Mouse (Mus musculus) c-Kit-positive CD71-positive TER-119-positive erythroid progenitor cells, embryonic 14.5 days (primary cell): ENCODE results near the gene Gpr88.

ENCODE experiments used
- DNase-seq: peaks from one replicate; pipeline ENCODE4 v3.0.0-alpha.2; 2013; ENCODE audit warnings: low spot score

Gpr88 gene

DNA sequence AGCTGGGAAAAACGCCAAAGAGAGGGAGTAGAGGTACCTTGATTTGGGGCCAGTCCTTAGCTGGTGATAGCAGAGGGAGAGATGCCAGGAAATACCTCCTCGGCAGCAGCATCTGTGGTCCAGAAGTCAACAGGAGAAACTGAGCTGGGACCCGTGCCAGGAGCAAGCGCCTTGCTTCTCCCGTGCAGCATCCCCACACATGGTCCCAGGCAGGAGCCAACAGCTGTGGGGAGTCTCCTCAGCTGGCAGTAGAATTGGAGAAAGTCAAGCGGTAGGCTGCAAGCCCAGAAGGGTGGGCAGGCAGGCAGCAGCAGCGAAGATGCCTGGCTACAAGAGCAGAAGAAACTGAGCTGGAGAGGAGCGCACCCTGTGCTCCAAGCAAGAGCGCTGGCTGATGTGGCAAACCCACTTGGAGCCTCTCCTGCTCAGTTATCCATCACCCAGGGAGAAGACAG lies at the start of gene Gpr88:
Gene Gpr88 (minus strand): TSS at position 427 of the 455 bp plus-strand sequence.
- DNase-seq, result no peak

GRCm38 (mm10) chr3:116302581-116302980 lies 49.3 kb upstream of the Gpr88 start:
- no peak for DNase-seq

- DNase-seq, result no peak
These were observed 48.5 kb upstream of the Gpr88 start for GRCm38 (mm10) chr3:116301754-116302153.

GRCm38 (mm10) chr3:116298727-116299126 lies 45.4 kb upstream of the Gpr88 start:
- DNase-seq, result no peak

- no peak for DNase-seq
These were observed 44.7 kb upstream of the Gpr88 start for GRCm38 (mm10) chr3:116298003-116298402.

DNA sequence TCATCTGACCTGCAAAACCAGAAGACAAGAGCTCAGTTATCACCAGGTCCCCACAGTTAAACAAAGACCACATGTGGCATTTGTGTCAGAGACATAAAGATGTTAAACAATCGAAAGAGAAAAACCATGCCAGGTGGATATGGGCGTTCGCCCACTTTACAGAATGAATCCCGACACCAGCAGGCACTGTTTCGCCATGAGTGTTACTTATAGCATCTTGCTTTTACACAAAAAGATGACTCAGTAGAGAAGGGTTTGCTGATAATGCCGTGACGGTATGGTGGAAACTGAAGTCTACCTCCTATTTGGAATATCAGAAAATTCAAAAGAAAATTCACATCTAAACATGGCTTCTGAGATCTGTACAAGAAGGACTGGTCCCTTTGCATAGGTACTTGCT lies 43.9 kb upstream of the Gpr88 start:
- DNase-seq, result no peak

DNA sequence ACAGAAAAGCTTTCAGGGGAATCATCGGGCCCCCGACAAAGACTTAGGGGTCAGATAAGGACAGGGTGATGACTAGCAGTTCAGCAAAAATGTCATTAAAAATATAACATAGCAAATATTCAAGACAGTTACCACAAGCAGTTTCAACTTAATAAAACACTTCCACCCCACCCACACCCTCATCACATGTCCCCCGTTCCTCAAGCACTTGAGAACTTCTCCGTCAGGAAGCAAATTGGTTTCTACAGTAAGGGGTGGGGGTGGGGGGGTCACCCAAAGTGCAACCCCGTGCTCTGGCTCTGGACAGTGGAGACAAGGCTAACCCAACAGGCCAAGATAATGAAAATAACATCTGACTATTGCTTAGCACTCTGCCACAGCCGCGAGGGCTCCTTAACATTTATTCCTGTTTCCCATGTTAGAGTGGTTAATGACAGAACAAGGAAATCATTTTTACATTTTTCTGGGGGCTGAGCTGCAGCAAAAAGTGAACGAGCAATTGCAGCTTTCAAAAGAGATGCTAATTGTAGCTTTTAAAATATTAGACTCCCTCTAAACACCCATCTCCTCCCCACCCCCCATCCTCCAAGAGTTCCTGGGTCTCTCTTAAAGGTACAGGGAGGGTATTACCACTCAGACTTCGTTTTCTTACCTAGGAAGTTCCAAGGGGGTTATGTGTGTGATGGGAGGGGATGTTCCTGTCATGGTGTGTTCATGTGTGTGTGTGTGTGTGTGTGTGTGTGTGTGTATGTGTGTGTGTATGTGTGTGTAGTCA lies 36.9 kb upstream of the Gpr88 start:
- DNase-seq, result no peak

DNA sequence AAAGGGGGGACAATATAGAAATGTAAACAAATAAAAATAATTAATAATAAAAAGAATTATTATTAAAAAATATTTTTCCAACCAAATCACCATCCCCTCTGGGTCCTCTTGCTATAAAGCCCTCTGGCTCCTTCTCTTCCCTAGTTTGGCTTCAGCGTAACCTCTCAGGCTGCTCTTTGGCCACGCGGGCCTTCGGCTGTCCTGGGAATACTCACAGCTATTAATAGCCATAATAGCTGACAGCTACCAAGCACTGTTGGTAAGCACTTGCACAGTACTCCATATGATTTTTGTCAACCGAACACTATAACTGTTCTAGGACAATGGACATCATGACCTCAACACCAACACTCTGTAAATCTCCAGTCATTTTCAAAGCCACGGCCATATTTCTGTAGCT lies 35.5 kb upstream of the Gpr88 start:
- DNase-seq, result no peak

- no peak for DNase-seq
These were observed 31.4 kb upstream of the Gpr88 start for GRCm38 (mm10) chr3:116284735-116285134.

DNA sequence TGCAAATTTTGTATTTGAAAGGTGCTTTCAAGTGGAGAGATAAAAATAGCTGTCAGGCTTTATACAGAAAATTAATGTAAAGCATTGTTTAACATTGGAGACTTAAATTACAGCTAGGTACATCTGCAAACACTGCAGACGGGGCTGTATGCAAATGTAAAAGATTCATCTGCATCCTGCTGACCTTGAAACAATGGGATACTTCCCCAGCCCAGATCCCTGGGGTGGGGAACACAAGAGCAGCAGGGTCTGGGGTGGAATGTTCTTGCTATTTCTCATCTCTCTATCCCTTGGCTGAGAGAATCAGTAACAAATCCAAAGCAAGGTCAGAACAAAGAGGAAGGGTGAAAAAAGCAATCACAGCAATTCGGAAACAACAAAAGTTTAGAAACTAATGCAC lies 30.7 kb upstream of the Gpr88 start:
- no peak for DNase-seq

DNA sequence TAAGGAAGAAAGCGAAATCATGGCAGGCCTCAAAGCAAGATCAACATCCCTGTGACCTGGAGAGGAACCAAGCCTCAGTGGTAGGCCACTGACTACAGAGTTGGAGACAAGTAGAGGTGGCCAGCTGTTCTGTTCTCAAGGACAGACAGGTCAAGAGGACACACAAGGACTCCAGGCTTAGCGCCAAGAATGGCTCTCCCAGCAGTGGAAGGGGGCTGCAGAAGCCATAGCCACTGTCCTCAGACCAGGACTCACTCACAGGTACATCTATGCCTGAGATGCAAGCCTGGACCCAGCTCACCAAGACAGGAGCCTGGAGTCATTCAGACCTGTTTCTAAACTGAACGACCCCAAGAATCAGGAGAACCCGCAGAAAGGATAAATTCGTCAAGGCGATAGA lies 28.4 kb upstream of the Gpr88 start:
- no peak for DNase-seq

GRCm38 (mm10) chr3:116277146-116277545 lies 23.8 kb upstream of the Gpr88 start:
- no peak for DNase-seq

DNA sequence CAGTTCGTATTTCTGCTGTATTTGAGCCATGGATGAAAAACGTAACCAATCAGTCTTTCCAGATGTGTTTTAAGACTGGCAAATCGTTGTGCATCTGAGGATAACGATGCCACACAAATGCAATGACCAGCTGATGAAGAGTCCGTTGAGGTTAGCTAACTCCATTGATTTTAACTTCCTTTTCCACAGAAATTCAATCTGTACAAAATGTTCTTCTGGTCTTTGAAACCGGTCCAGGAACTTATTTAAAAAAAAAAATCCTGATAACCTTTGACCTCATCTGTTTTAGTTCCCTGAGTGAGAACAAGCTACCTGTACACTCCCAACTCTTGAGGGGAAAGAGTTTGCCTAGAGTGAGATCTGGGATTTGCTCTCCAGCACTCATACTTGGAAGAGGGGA lies 18.4 kb upstream of the Gpr88 start:
- DNase-seq, result no peak

DNA sequence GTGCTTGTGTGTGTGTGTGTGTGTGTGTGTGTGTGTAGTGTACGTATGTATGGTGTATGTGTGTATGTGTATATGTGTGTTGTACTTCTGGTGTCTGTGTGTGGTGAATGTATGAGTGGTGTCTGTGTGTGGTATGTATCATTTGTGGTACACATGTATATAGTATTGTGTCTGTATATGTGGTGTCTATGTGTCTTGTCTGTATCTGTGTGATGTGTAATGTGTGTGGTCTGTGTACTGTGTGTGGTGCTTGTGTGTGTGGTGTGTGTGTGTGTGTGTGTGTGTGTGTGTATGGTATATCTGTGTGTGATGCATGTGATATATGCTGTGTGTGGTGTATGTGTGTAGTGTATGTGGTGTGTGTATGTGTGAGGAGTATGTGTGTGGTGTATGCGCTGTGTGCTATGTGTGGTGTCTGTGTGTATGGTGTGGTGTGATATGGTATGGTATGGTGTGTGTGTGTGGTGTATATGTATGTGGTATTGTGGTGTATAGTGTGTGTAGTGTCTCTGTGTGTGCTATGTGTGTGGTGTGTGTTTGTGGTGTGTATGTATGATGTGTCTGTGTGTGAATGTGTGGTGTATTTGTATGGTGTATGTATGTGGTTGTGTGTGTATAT lies 13.8 kb upstream of the Gpr88 start:
- no peak for DNase-seq

DNA sequence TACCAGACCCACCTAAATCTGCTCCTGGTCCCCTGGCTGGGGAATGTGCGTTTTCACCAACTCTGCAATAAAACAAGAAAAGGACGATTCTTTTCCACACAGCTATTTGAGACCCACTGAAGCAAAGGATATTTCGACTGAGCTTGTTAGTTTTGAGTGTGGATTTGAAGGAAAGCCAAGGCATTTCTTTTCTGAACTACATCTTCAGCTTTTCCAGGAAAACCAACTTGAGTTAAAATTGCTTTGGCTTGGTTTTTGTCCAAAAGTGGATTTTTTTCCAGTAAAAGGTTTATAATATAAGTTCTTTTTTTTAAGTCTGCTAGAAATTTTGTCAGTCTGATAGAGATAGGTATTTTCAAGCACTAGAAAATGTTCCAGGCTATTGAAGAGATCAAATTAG lies 13.1 kb upstream of the Gpr88 start:
- DNase-seq, result no peak

DNA sequence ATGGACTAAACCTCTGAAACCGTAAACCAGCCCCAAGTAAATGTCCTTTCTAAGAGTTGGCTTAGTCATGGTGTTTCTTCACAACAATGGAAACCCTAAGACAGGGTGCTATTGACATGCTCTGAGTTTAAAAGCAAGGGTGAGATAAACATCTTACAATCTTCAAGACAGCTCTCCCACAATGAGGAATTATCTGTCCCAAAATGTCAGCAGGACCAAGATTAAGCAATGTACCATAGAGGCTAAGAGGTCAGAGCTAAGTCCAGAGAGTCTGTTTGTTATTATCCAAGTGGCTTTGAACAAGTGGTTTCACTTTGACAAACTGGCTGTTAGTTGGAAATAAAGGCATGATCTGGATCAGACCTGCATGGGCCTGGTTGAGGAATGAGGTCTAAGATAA lies 10.7 kb upstream of the Gpr88 start:
- DNase-seq, result no peak

- DNase-seq, result no peak
These were observed 9.8 kb upstream of the Gpr88 start for GRCm38 (mm10) chr3:116263061-116263460.

- no peak for DNase-seq
These were observed 2.8 kb upstream of the Gpr88 start for GRCm38 (mm10) chr3:116256104-116256503.

GRCm38 (mm10) chr3:116252255-116253040 lies 855 bp downstream of the Gpr88 start:
- DNase-seq, result no peak

- DNase-seq, result no peak
These were observed 1.6 kb downstream of the Gpr88 start for GRCm38 (mm10) chr3:116251481-116252254.

DNA sequence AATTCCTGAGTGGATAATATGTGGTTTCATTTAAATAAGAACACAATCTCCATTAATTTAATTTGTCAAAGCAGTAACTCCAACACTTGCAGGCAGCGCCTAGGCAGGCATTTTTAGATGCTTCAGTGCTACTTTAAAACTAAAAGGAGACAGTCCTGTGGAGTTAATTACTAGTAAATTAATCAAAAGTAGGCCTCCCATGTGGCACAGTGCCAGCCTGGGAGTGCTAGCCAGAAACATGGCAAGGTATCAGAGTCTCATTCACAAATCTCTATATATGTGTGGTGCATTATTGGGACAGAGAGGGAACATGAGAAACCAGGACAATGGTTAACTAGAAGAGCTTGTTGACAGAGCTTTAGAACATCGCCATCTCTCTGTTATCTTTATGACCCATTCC lies 4.3 kb downstream of the Gpr88 start:
- DNase-seq, result no peak

- no peak for DNase-seq
These were observed 8.8 kb downstream of the Gpr88 start for GRCm38 (mm10) chr3:116244476-116244875.
